Mouse (Mus musculus) adrenal gland, postnatal 10 days (tissue): Measurements from ENCODE around the gene Synpo2. TPM values are rescaled to one million over a fixed set of nuclear protein-coding genes. Genes with fewer than 3 reads are reported as not detected.
A peak's percentile ranks its signal among the peaks of the same experiment; 100 is the strongest.

Experiments
- DNase-seq: peaks from one replicate; pipeline ENCODE4 v3.0.0; 2021; ENCODE audit warnings: mixed read lengths
- total RNA-seq, 2 experiments: library from RNA; stranded (reverse); gene quantifications; 2 replicates each; pipeline ENCODE4 v1.2.3; 2021

The Synpo2 gene
- total RNA-seq, 2 experiments from 2014 or later = 9.2 to 20.7 TPM

- peak; percentile 52 for DNase-seq
Measured at GRCm38 (mm10) chr3:123092913-123093639, 142.9 kb downstream of the Synpo2 start.

- peak; percentile 79 for DNase-seq
Measured at GRCm38 (mm10) chr3:123092442-123092841, 143.5 kb downstream of the Synpo2 start.

GRCm38 (mm10) chr3:123089297-123090020 is 146.5 kb downstream of the Synpo2 start:
- DNase-seq = no peak

GRCm38 (mm10) chr3:123088284-123088683 is 147.7 kb downstream of the Synpo2 start:
- DNase-seq = no peak

GRCm38 (mm10) chr3:123085871-123086501 is 150.0 kb downstream of the Synpo2 start:
- peak; percentile 65 for DNase-seq

GRCm38 (mm10) chr3:123081665-123082064 is 154.3 kb downstream of the Synpo2 start:
- no peak for DNase-seq

GRCm38 (mm10) chr3:123080943-123081342 is 155.0 kb downstream of the Synpo2 start:
- no peak for DNase-seq

GRCm38 (mm10) chr3:123080017-123080725 is 155.8 kb downstream of the Synpo2 start:
- DNase-seq = no peak

- DNase-seq = no peak
Measured at GRCm38 (mm10) chr3:123075759-123076158, 160.2 kb downstream of the Synpo2 start.

- DNase-seq = no peak
Measured at GRCm38 (mm10) chr3:123075034-123075433, 160.9 kb downstream of the Synpo2 start.

GRCm38 (mm10) chr3:123073351-123073750 is 162.6 kb downstream of the Synpo2 start:
- peak; percentile 41 for DNase-seq

- no peak for DNase-seq
Measured at GRCm38 (mm10) chr3:123072472-123072871, 163.5 kb downstream of the Synpo2 start.

GRCm38 (mm10) chr3:123070996-123071395 is 165.0 kb downstream of the Synpo2 start:
- no peak for DNase-seq

GRCm38 (mm10) chr3:123066836-123067235 is 169.1 kb downstream of the Synpo2 start:
- no peak for DNase-seq

- DNase-seq = no peak
Measured at GRCm38 (mm10) chr3:123065466-123065865, 170.5 kb downstream of the Synpo2 start.

- DNase-seq = no peak
Measured at GRCm38 (mm10) chr3:123064186-123064585, 171.8 kb downstream of the Synpo2 start.

- DNase-seq = no peak
Measured at GRCm38 (mm10) chr3:123061931-123062330, 174.0 kb downstream of the Synpo2 start.

- DNase-seq = no peak
Measured at GRCm38 (mm10) chr3:123058832-123059231, 177.1 kb downstream of the Synpo2 start.

- DNase-seq = no peak
Measured at GRCm38 (mm10) chr3:123054178-123054577, 181.8 kb downstream of the Synpo2 start.

- no peak for DNase-seq
Measured at GRCm38 (mm10) chr3:123053192-123053938, 182.6 kb downstream of the Synpo2 start.

GRCm38 (mm10) chr3:123042308-123042707 is 193.6 kb downstream of the Synpo2 start:
- DNase-seq = no peak

GRCm38 (mm10) chr3:123034752-123035151 is 201.2 kb downstream of the Synpo2 start, which contains the start of gene Myoz2:
Gene Myoz2 (minus strand): TSS chr3:123035015.
- DNase-seq = no peak
